Mouse (Mus musculus) thymus, adult 18-20 months (tissue): ENCODE data around the gene Pcdh9.

Experiments used
- DNase-seq, 2 experiments: peaks; one replicate each; pipeline ENCODE4 v3.0.0; 2022; ENCODE audit warnings: mixed read lengths in 2 of 2

Pcdh9 gene

DNA sequence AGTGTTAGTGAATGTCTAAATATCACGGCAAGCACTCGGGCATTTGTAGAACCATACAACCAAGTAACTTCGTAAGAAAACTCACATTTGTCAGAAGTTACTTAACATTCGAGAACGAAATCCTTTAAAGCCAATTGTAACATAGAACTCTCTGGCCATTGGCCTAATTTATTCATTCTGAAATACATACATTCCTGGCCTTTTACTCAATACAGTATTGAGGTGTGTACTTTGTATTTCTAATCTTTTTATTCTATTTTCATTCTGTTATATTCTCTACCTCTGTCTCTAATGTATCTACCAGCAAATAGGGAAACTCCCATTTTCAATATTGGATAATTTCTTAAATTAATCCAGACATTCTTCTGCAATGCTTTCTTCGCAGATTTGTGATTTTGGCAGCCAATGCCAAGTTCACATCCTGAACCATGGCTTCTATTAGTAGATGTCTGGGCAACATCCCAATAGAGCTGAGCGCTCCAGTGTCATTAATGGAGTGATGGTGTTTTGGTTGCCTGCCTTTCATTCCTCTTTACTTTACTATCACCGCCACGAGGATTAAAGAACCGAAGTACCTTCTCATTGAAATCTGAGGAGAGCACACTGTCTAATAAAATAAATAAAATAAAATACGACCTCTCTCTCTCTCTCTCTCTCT, 346.4 kb downstream of the Pcdh9 start:
- no peak for DNase-seq

- no peak for DNase-seq
Measured at GRCm38 (mm10) chr14:93543561-93543960, 346.9 kb downstream of the Pcdh9 start.

GRCm38 (mm10) chr14:93534928-93535327, 355.6 kb downstream of the Pcdh9 start:
- DNase-seq: no peak

DNA sequence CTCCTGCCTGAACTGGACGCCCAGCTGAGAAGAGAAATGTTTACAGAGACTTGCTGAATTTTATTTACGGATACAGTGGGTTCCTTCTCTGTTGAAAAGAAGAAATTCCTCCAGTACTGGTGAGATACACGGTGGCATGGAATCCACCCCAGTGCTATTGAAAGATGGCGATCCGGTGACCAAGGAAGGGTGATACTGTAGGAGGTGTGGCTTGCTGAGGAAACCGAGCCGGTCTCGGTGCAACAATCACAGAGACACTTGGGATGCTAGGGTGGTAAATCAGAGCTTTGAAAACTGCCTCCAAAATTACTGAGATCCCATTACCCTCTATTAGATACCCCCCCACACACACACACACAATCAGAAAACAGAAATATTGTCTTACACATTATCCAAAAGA, 367.0 kb downstream of the Pcdh9 start:
- DNase-seq: no peak

GRCm38 (mm10) chr14:93520166-93520565, 370.3 kb downstream of the Pcdh9 start:
- DNase-seq: no peak

DNA sequence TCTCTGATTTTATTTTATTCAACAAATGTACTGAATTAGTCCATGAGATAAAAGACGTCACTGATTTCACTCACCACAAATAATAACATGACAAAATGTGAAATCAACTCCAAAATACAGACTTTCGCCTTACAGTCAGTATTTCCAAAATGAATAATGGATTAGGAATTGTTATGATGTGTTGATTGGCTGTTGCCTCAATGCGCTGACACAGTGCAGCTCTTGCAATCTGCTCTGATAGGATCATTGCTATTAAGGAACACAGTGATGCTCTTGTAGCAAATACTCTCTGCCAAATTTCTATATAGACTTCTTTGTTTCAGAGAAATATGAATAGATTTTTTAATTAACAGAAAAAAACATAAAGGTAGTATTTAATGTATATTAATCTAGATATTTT, 373.8 kb downstream of the Pcdh9 start:
- no peak for DNase-seq

GRCm38 (mm10) chr14:93506107-93506506, 384.4 kb downstream of the Pcdh9 start:
- DNase-seq: no peak

- DNase-seq: no peak
Measured at GRCm38 (mm10) chr14:93498813-93499690, 391.4 kb downstream of the Pcdh9 start.

- no peak for DNase-seq
Measured at GRCm38 (mm10) chr14:93474991-93475390, 415.5 kb downstream of the Pcdh9 start.

DNA sequence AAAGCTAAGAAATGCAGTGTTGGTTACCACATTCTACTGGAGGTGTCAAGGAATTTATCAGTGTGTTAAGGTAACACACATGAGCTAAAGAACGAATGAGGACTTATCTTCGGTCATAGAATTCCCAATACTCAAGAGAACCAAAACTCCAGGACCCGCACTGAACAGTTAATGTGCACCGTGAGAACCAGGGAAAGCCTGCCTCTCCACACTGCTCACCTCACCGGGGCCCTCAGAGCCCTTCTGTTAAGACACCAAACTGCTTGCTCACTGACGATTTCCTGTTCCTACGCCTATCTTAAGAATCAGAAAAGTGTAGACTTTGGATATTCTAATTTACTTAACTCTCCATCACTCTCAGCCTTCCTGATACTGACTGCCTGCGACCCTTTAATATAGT, 418.0 kb downstream of the Pcdh9 start:
- no peak for DNase-seq

- no peak for DNase-seq
Measured at GRCm38 (mm10) chr14:93463360-93463892, 427.1 kb downstream of the Pcdh9 start.

GRCm38 (mm10) chr14:93450930-93451665, 439.4 kb downstream of the Pcdh9 start:
- no peak for DNase-seq

DNA sequence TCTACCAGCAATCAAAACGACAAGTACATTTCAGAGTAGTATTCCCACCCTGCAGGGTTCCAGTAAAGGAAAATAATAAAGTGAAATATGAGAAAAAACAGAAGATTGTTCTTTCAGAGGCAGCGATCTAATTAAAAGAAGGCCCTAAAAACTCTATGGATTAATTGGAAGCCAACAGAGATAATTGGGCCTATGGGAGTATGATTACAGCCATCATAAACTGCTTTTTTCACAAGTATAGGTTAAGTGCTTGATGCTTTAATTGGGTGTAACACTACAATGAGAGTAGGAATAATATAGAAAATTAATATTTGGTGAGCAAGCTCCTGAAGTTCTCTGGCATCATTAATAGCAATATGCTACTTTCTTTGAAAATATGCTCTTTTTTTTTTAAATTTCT, 448.6 kb downstream of the Pcdh9 start:
- DNase-seq: no peak

- DNase-seq: no peak
Measured at GRCm38 (mm10) chr14:93437226-93437625, 453.3 kb downstream of the Pcdh9 start.

GRCm38 (mm10) chr14:93416752-93417151, 473.7 kb downstream of the Pcdh9 start:
- DNase-seq: no peak

GRCm38 (mm10) chr14:93415496-93415895, 475.0 kb downstream of the Pcdh9 start:
- no peak for DNase-seq

GRCm38 (mm10) chr14:93409314-93409713, 481.2 kb downstream of the Pcdh9 start:
- no peak for DNase-seq

GRCm38 (mm10) chr14:93407747-93408146, 482.7 kb downstream of the Pcdh9 start:
- no peak for DNase-seq

DNA sequence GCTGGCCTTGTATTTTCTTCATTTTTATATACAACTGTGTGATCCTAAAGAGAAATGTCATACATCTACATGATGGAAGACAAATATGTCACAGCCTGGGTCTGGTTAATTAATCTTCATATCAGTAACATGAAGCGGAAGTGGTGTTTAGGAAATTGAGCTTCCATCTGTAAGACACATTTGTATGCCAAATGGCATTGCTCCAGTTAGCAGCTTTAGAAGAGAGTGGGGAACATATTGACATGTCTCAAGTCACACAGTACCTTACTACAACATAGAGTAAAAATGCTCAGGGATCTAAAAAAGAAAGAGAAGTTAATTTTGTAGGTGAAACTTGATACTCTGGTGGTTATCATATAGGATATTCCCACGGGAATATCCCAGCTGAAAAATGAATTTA, 505.4 kb downstream of the Pcdh9 start:
- DNase-seq: no peak

GRCm38 (mm10) chr14:93381163-93381562, 509.3 kb downstream of the Pcdh9 start:
- no peak for DNase-seq

DNA sequence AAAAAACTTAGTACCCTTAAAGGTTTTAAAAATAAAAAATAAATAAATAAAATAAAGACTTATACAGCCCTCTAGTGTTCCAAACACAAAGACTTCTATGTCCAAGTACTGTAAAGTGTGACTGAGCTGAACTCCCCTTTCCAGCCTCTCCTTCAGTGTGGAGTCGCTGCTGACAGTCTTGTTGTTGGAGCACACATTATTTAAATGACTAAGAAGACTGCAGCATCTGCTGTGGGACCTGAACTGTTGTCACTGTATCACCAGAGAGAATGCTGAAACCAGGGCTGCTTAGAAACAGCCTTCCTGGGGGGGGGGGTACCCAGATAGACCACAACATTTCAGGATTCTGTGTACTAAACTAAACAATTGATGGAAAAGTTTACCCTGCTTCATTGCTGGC, 509.7 kb downstream of the Pcdh9 start:
- no peak for DNase-seq

DNA sequence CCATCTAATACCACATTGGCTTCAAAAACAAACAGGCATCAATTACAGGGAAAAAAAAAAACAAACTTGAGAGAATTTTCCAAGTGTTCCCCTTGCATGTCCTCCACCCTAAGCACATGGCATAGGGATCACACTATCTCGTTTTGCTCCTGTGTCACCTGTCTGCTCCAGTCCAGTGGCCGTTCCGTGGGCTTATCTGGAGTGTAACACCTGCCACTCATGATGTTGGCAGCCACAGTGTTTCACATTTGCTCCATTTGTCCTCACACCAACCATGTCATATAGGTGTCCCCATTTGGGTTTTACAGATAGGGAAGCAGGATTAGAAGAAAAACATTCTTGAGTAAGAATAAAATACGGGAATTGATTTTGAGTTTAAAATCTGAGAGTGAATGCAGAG, 514.3 kb downstream of the Pcdh9 start:
- no peak for DNase-seq

DNA sequence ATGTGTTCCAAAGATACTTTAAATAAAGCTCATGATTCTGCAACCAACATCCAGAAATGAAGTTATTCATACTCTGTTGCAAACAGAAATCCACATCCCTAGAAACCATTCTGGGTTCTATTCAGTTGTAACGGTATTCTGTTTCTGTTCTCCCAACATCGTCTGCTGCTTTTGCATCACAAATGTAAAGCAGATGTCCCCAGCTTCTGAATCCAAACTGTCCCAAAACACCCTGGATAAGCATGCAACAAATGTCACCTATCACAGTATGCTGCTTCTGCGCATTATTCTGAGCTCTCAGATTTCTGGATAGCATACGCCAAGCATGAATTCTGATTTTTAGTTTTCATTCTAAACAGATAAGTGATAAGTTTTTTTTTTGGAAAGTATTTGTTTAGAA, 516.3 kb downstream of the Pcdh9 start:
- no peak for DNase-seq
